Mouse (Mus musculus): ENCODE results near the gene Vash1. TPM values are rescaled to one million over a fixed set of nuclear protein-coding genes. Genes with fewer than 3 reads are reported as not detected.
A peak's percentile ranks its signal among the peaks of the same experiment; 100 is the strongest.

Vash1 gene
- 8.9 and 11.0 TPM in 2 replicates for polyA plus RNA-seq (2015; fragmentation: Nextera tagmentation; extraction: Ambion mirVana)

DNA sequence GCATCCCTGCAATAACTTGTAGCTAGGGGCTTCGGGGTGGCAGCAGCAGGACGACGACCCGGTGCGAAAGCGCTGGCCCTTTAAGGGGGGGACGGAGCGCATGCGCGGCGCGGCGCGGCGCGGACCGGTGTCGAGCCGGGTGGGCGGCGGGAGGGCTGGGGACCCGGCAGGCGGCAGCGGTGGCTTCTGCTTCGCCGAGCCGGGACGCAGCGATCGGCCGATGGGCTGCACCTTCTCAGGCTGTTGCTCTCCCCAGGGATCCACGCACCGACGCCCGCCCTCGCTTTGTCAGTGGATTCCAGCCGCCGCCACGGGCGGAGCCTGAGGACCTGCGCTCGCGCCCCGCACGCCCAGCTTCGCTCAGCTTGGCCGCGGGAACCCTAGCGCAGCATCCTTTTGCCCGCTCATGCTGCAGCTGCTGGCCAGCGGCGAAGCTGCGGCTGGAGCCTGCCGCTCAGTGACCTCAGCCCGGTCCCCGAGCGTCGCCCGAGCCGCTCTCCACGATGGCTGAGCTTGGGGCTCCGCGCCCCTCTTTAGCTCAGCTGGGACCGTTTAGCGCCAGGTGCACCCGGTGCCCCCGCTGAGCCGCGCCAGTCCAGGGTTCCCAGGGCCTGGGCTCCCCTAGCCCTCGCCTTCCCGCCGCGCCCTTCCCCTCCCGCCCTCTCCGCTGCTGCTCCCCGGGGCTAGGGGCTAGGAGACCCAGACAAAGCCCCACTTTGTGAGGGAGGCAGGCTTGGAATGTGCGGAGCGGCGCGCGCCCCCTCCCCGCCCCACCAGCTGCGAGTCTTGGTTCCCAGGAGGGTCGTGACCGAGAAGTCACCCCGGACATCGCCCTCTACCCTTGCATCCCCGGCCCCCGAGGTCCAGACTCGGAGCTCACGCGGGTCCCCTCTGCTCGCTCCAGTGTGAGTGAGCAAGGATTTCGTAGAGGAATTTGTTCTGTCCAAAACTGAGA, at the start of gene Vash1:
Gene Vash1, plus strand, starts transcription at position 110 of the 955 bp plus-strand sequence.
- H3K36me3 ChIP-seq (ENCODE audit: control insufficient read depth, insufficient read depth) = no peaks in the 10 kb centered on the region
- WGBS = under 1% methylated on average over 93 of the region's 94 CpGs
- peak; percentile 71; the same call in 1 of the 2 replicates for ATAC-seq (replicated peaks; ENCODE audit: extremely low read depth, insufficient read depth, low FRiP score)

DNA sequence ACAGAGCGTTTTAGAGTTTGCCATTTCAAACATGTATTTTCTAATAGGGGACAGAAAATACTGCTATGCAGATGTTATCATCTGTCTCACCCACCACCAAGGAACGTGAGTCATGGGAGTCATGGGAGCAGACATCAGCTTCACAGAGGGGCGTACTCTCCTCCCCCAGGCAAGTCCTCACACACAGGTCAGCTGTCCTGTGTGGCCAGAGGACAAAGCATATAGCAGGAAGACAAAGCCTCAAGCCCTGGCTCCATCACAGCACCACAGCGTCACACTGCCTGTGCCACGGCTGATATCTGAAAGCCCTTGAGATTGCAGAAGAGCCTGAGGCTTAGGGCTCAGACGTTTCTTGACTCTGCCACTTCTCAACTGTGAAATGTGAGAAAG, 49.7 kb upstream of the Vash1 start:
- Histone ChIP-seq H3K4me1 (ENCODE audit: control insufficient read depth, insufficient read depth, low read length) (peaks cover 15% of the 10 kb centered on the region), H3K36me3 (ENCODE audit: control insufficient read depth, insufficient read depth) (no peaks in the 10 kb centered on the region), H3K27ac (ENCODE audit: low read length) (peak overlapping the region; percentile 3; the same call in 1 of the 2 replicates), H3K9ac (ENCODE audit: low read length) (no peak overlapping the region), H3K27me3 (ENCODE audit: control insufficient read depth, insufficient read depth, low read length) (no peaks in the 10 kb centered on the region; the same call in 1 of the 2 replicates), H3K4me3 (ENCODE audit: low read length) (no peak overlapping the region), H3K9me3 (replicated peaks; ENCODE audit: control insufficient read depth, low read length) (no peaks in the 10 kb centered on the region), H3K4me2 (ENCODE audit: low read depth, low read length) (peak overlapping the region; percentile 5; the same call in 1 of the 2 replicates)
- 20% methylated on average over 6 of the region's 6 CpGs for WGBS
- ATAC-seq (replicated peaks; ENCODE audit: extremely low read depth, insufficient read depth, low FRiP score) = no peak; the same call in 1 of the 2 replicates

More for the DNA sequence above, at the start of gene Vash1:
- H3K9ac ChIP-seq (ENCODE audit: low read length) = peak within 1 kb of the TSS; percentile 87
- H3K9me3 ChIP-seq (replicated peaks; ENCODE audit: control insufficient read depth, low read length) = no peaks in the 10 kb centered on the region; the same call in 1 of the 2 replicates
- H3K4me3 ChIP-seq (ENCODE audit: low read length) = peak within 1 kb of the TSS; percentile 79
- peaks cover 24% of the 10 kb centered on the region for H3K4me1 ChIP-seq (ENCODE audit: control insufficient read depth, insufficient read depth, low read length)
- no peaks in the 10 kb centered on the region for H3K27me3 ChIP-seq (ENCODE audit: control insufficient read depth, insufficient read depth, low read length)
- peak within 1 kb of the TSS; percentile 91 for H3K4me2 ChIP-seq (ENCODE audit: low read depth, low read length)
- H3K27ac ChIP-seq (ENCODE audit: low read length) = peak within 1 kb of the TSS; percentile 70

DNA sequence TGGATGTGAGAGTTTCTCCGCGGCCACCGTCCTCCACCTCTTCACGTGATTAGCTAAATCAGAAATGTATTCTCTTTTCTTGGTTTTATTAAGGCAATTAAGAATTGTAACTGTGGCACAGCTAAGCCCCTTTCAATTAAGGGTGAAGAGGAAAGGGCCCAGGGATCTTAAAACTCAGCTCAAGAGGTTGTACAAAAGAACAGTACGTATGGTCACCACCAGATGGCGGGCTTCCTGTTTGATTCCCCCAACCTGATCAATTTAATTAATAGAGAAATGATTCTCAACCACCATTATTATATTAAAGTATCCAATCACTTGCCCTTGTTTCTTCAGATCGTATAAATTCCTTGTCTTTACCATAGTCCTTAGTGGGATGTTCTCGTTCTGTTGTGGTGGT, 36.7 kb upstream of the Vash1 start:
- no peaks in the 10 kb centered on the region for H3K9me3 ChIP-seq (replicated peaks; ENCODE audit: control insufficient read depth, low read length)
- no peak overlapping the region for H3K9ac ChIP-seq (ENCODE audit: low read length)
- ATAC-seq (replicated peaks; ENCODE audit: extremely low read depth, insufficient read depth, low FRiP score) = no peak
- 46% methylated on average over 8 of the region's 8 CpGs for WGBS
- H3K4me2 ChIP-seq (ENCODE audit: low read depth, low read length) = no peak overlapping the region
- 0 out of 2 replicates have a peak, but pooled peaks cover 2% of the 10 kb centered on the region for H3K4me1 ChIP-seq (ENCODE audit: control insufficient read depth, insufficient read depth, low read length)
- no peaks in the 10 kb centered on the region for H3K36me3 ChIP-seq (ENCODE audit: control insufficient read depth, insufficient read depth)
- no peak overlapping the region for H3K4me3 ChIP-seq (ENCODE audit: low read length)
- no peak overlapping the region for H3K27ac ChIP-seq (ENCODE audit: low read length)
- H3K27me3 ChIP-seq (ENCODE audit: control insufficient read depth, insufficient read depth, low read length) = no peaks in the 10 kb centered on the region

DNA sequence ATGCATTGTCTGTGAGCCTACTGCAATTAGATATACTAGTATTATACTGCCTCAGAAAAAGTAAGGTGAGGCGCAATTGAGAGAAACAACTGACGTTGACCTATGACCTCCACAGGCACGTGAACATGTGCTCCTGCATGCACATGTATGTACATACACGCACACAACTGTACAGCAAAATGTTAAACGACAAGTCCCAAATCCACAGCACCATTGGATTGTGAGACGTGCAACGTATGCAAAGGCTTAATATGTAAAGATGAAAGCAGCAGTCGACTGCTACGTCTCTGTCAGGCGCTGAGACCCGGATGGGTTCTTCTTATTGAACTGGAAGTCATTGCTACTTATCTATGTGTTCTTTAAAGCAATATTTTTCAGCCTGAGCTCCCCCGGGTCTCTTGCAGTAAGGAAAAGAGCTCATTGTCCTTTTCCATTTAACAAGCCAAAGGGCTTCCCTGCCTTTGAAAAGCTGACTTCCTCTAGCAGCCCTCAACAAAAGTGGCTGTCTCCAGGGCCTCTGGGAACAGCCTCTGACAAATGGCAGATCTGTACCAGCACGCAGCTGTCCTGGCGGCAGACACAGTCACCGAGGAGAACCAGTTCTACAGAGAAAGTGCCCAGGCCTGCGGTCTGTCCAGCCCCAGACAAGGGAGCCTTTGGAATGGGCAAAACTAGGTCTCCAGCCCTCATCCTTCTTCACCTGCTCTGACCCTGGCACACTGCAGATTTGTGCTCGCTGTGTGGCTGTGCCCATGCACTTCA, 33.8 kb upstream of the Vash1 start:
- H3K4me1 ChIP-seq (ENCODE audit: control insufficient read depth, insufficient read depth, low read length) = peaks cover 8% of the 10 kb centered on the region; the same call in 1 of the 2 replicates
- H3K36me3 ChIP-seq (ENCODE audit: control insufficient read depth, insufficient read depth) = no peaks in the 10 kb centered on the region
- no peaks in the 10 kb centered on the region for H3K9me3 ChIP-seq (replicated peaks; ENCODE audit: control insufficient read depth, low read length)
- no peak overlapping the region for H3K9ac ChIP-seq (ENCODE audit: low read length)
- no peak overlapping the region for H3K4me2 ChIP-seq (ENCODE audit: low read depth, low read length)
- no peaks in the 10 kb centered on the region for H3K27me3 ChIP-seq (ENCODE audit: control insufficient read depth, insufficient read depth, low read length)
- no peak for ATAC-seq (replicated peaks; ENCODE audit: extremely low read depth, insufficient read depth, low FRiP score)
- H3K4me3 ChIP-seq (ENCODE audit: low read length) = no peak overlapping the region
- peak overlapping the region; percentile 33 for H3K27ac ChIP-seq (ENCODE audit: low read length)
- 54% methylated on average over 17 of the region's 17 CpGs for WGBS

DNA sequence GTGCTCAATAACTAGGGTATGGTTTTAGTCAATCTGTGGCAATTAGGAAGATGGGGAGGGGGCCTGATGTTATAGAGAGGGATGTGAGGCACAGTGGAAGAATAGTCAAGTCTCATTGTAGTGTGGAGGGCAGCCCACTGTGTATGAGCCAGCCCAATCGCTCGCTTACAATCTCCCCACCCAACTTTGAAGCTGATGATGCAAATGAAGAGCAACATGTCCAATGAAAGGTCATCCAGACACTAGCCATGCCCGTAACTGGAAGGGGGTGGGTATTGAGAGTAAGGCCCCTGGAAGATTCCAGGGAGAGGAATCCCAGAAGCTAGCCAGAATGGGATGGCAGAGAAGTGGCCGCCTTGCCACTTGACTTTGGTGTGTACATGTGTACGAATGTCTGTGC, 33.0 kb upstream of the Vash1 start:
- Histone ChIP-seq H3K9me3 (replicated peaks; ENCODE audit: control insufficient read depth, low read length) (no peaks in the 10 kb centered on the region), H3K9ac (ENCODE audit: low read length) (no peak overlapping the region), H3K27ac (ENCODE audit: low read length) (no peak overlapping the region), H3K4me2 (ENCODE audit: low read depth, low read length) (no peak overlapping the region), H3K36me3 (ENCODE audit: control insufficient read depth, insufficient read depth) (no peaks in the 10 kb centered on the region), H3K4me3 (ENCODE audit: low read length) (no peak overlapping the region), H3K4me1 (ENCODE audit: control insufficient read depth, insufficient read depth, low read length) (peaks cover 8% of the 10 kb centered on the region; the same call in 1 of the 2 replicates), H3K27me3 (ENCODE audit: control insufficient read depth, insufficient read depth, low read length) (no peaks in the 10 kb centered on the region)
- ATAC-seq (replicated peaks; ENCODE audit: extremely low read depth, insufficient read depth, low FRiP score) = no peak
- 88% methylated on average over 5 of the region's 5 CpGs for WGBS

DNA sequence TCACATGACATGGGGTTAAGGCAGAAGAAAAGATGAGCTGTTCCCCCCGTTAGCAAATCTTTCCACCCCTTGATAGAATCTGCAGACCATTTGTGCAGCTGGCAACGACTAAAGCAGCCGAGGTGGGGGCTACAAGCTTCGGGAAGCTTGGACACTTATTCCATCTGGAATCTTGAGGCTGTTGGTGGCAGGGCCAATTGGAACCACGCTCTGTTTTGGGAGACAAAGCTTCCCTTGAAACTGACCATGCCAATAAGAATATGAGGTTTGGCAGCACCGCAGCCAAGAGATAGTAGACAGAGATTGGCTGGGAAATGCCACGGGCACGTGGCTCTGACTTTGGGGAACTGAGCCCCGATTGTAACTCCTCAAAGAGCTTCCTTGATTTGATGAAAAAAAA, 31.7 kb upstream of the Vash1 start:
- peaks cover 8% of the 10 kb centered on the region; the same call in 1 of the 2 replicates for H3K4me1 ChIP-seq (ENCODE audit: control insufficient read depth, insufficient read depth, low read length)
- 61% methylated on average over 9 of the region's 9 CpGs for WGBS
- H3K9ac ChIP-seq (ENCODE audit: low read length) = no peak overlapping the region
- no peak overlapping the region; the same call in 1 of the 2 replicates for H3K27ac ChIP-seq (ENCODE audit: low read length)
- no peak overlapping the region for H3K4me3 ChIP-seq (ENCODE audit: low read length)
- H3K36me3 ChIP-seq (ENCODE audit: control insufficient read depth, insufficient read depth) = no peaks in the 10 kb centered on the region
- no peaks in the 10 kb centered on the region for H3K27me3 ChIP-seq (ENCODE audit: control insufficient read depth, insufficient read depth, low read length)
- no peaks in the 10 kb centered on the region for H3K9me3 ChIP-seq (replicated peaks; ENCODE audit: control insufficient read depth, low read length)
- H3K4me2 ChIP-seq (ENCODE audit: low read depth, low read length) = no peak overlapping the region
- peak; percentile 49; the same call in 1 of the 2 replicates for ATAC-seq (replicated peaks; ENCODE audit: extremely low read depth, insufficient read depth, low FRiP score)

DNA sequence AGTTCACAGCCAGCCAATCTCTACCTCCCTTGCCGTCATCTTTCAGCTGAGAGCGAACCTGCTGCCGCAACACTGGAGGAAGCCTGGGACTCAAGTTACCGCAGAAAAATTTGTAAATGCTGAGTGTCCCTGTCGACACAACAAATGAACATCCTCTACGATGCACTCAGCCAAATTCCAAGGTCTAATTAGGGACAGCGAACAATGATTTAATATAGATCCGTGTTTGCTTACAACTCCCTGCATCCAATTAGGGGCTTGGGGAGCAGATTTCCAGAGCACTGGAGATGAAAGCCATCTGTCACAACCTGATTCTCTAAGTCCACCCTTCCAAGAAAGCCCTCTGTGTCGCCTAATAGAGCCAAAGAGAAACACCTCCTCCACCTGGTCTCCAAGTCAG, 31.2 kb upstream of the Vash1 start:
- H3K27me3 ChIP-seq (ENCODE audit: control insufficient read depth, insufficient read depth, low read length) = no peaks in the 10 kb centered on the region
- WGBS = 45% methylated on average over 9 of the region's 9 CpGs
- H3K9ac ChIP-seq (ENCODE audit: low read length) = no peak overlapping the region
- H3K27ac ChIP-seq (ENCODE audit: low read length) = peak overlapping the region; percentile 37; the same call in 1 of the 2 replicates
- no peaks in the 10 kb centered on the region for H3K9me3 ChIP-seq (replicated peaks; ENCODE audit: control insufficient read depth, low read length)
- no peak for ATAC-seq (replicated peaks; ENCODE audit: extremely low read depth, insufficient read depth, low FRiP score)
- H3K36me3 ChIP-seq (ENCODE audit: control insufficient read depth, insufficient read depth) = no peaks in the 10 kb centered on the region
- peaks cover 10% of the 10 kb centered on the region for H3K4me1 ChIP-seq (ENCODE audit: control insufficient read depth, insufficient read depth, low read length)
- H3K4me3 ChIP-seq (ENCODE audit: low read length) = no peak overlapping the region
- H3K4me2 ChIP-seq (ENCODE audit: low read depth, low read length) = no peak overlapping the region

DNA sequence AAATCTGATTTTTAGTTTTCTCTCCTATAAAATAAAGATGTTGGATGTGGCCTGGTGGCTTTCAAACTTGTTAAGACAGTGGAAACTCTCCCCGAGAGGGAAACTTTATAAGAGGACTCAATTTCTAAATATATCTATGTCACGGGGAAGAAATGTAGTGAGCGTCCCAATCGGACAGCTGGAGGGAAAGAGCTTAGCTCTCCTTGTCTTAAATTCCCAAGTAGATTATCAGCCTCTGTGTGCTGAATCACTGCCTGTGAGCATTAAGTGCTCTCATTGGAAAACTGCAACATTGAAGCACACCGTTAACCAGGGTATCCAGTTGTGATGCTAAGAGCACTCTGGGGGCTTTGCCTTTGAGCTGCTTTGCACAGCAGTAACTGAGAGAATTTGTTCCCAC, 30.8 kb upstream of the Vash1 start:
- H3K9ac ChIP-seq (ENCODE audit: low read length) = no peak overlapping the region
- no peak overlapping the region for H3K4me2 ChIP-seq (ENCODE audit: low read depth, low read length)
- peaks cover 15% of the 10 kb centered on the region for H3K4me1 ChIP-seq (ENCODE audit: control insufficient read depth, insufficient read depth, low read length)
- H3K27me3 ChIP-seq (ENCODE audit: control insufficient read depth, insufficient read depth, low read length) = no peaks in the 10 kb centered on the region
- 44% methylated on average over 5 of the region's 5 CpGs for WGBS
- no peak overlapping the region for H3K4me3 ChIP-seq (ENCODE audit: low read length)
- no peak for ATAC-seq (replicated peaks; ENCODE audit: extremely low read depth, insufficient read depth, low FRiP score)
- peak overlapping the region; percentile 37; the same call in 1 of the 2 replicates for H3K27ac ChIP-seq (ENCODE audit: low read length)
- H3K9me3 ChIP-seq (replicated peaks; ENCODE audit: control insufficient read depth, low read length) = no peaks in the 10 kb centered on the region
- no peaks in the 10 kb centered on the region for H3K36me3 ChIP-seq (ENCODE audit: control insufficient read depth, insufficient read depth)
